ENCODE assay signal across 8 mouse cellular contexts in genomic region chr9:53973929-53974327, GRCm38 (mm10). TPM values are rescaled to one million over a fixed set of nuclear protein-coding genes. Genes with fewer than 3 reads are reported as not detected.
A peak's percentile ranks its signal among the peaks of the same experiment; 100 is the strongest.
DNase-seq lines count a peak whose midpoint lies in the region; ATAC-seq and TF ChIP-seq lines count a peak whose summit lies in the region.

No protein-coding gene starts in this region.

- peaks cover 32% of the 10 kb centered on the region for H3K27me3 ChIP-seq in kidney, embryonic 14.5 days (ENCODE audit: control insufficient read depth, insufficient read depth, low read length)
- H3K27me3 ChIP-seq in hindbrain, embryonic 13.5 days = no peaks in the 10 kb centered on the region
- peaks cover 20% of the 10 kb centered on the region for H3K27me3 ChIP-seq in midbrain, embryonic 12.5 days
- H3K27me3 ChIP-seq in liver, postnatal 0 days (ENCODE audit: insufficient read depth, low read length) = peaks cover 34% of the 10 kb centered on the region

- no peak overlapping the region for H3K9ac ChIP-seq in kidney, embryonic 14.5 days (ENCODE audit: low read depth, low read length)
- peak overlapping the region; percentile 93 for H3K9ac ChIP-seq in hindbrain, embryonic 13.5 days
- peak overlapping the region; percentile 70; the same call in 1 of the 2 replicates for H3K9ac ChIP-seq in midbrain, embryonic 12.5 days (replicated peaks)
- H3K9ac ChIP-seq in liver, postnatal 0 days (replicated peaks) = no peak overlapping the region

- no peak for TF ChIP-seq CTCF in liver, postnatal 0 days (IDR thresholded peaks at IDR 0.05; ENCODE audit: low read depth)

- no peak for ATAC-seq in kidney, embryonic 14.5 days (ENCODE audit: low FRiP score, low TSS enrichment)
- peak; percentile 22; the same call in 1 of the 2 replicates for ATAC-seq in hindbrain, embryonic 13.5 days (ENCODE audit: low FRiP score)
- ATAC-seq in midbrain, embryonic 12.5 days (ENCODE audit: low FRiP score, low read depth) = no peak
- no peak for ATAC-seq in liver, postnatal 0 days

- H3K36me3 ChIP-seq in kidney, embryonic 14.5 days (ENCODE audit: control insufficient read depth, insufficient read depth, low read length) = no peaks in the 10 kb centered on the region
- H3K36me3 ChIP-seq in hindbrain, embryonic 13.5 days = no peaks in the 10 kb centered on the region
- no peaks in the 10 kb centered on the region for H3K36me3 ChIP-seq in midbrain, embryonic 12.5 days
- H3K36me3 ChIP-seq in liver, postnatal 0 days (replicated peaks; ENCODE audit: insufficient read depth, low read length) = no peaks in the 10 kb centered on the region

- 0 out of 2 replicates have a peak, but pooled peaks cover 5% of the 10 kb centered on the region for H3K4me1 ChIP-seq in kidney, embryonic 14.5 days (ENCODE audit: control insufficient read depth, insufficient read depth, low read length)
- H3K4me1 ChIP-seq in hindbrain, embryonic 13.5 days (replicated peaks) = peaks cover 11% of the 10 kb centered on the region
- peaks cover 10% of the 10 kb centered on the region; the same call in 1 of the 2 replicates for H3K4me1 ChIP-seq in midbrain, embryonic 12.5 days
- no peaks in the 10 kb centered on the region for H3K4me1 ChIP-seq in liver, postnatal 0 days (ENCODE audit: insufficient read depth)

- peak overlapping the region; percentile 42; the same call in 1 of the 2 replicates for H3K4me3 ChIP-seq in kidney, embryonic 14.5 days (ENCODE audit: low read length)
- peak overlapping the region; percentile 78 for H3K4me3 ChIP-seq in hindbrain, embryonic 13.5 days
- peak overlapping the region; percentile 70 for H3K4me3 ChIP-seq in midbrain, embryonic 12.5 days
- no peak overlapping the region for H3K4me3 ChIP-seq in liver, postnatal 0 days (ENCODE audit: low read depth, low read length)

- no peak overlapping the region; the same call in 1 of the 2 replicates for H3K4me2 ChIP-seq in kidney, embryonic 14.5 days (replicated peaks; ENCODE audit: low read depth, low read length)
- H3K4me2 ChIP-seq in hindbrain, embryonic 13.5 days = peak overlapping the region; percentile 82
- H3K4me2 ChIP-seq in midbrain, embryonic 12.5 days (replicated peaks) = peak overlapping the region; percentile 80
- no peak overlapping the region for H3K4me2 ChIP-seq in liver, postnatal 0 days (ENCODE audit: low read depth, low read length)

- 16% methylated on average over 13 of the region's 13 CpGs for WGBS in kidney, embryonic 14.5 days
- 13% methylated on average over 13 of the region's 13 CpGs for WGBS in hindbrain, embryonic 13.5 days
- WGBS in midbrain, embryonic 12.5 days = 17% methylated on average over 13 of the region's 13 CpGs
- 23% methylated on average over 13 of the region's 13 CpGs for WGBS in liver, postnatal 0 days (ENCODE audit: insufficient replicate concordance)

- no peak for DNase-seq in kidney, postnatal 36 days
- peak; percentile 40 to 60 for DNase-seq in cerebellum, postnatal 10 days
- DNase-seq in B cell, adult 2 months = no peak
- no peak for DNase-seq in liver, postnatal 0 days
- no peak for DNase-seq in adrenal gland, adult 18-20 months (ENCODE audit: low spot score in 2 of 2)

- H3K27ac ChIP-seq in kidney, embryonic 14.5 days (ENCODE audit: low read depth, low read length) = no peak overlapping the region
- peak overlapping the region; percentile 93 for H3K27ac ChIP-seq in hindbrain, embryonic 13.5 days
- H3K27ac ChIP-seq in midbrain, embryonic 12.5 days (replicated peaks) = no peak overlapping the region
- H3K27ac ChIP-seq in liver, postnatal 0 days (ENCODE audit: low read depth) = no peak overlapping the region

- no peak for TF ChIP-seq EP300 in liver, postnatal 0 days (IDR thresholded peaks at IDR 0.05; ENCODE audit: low read depth)

- no peaks in the 10 kb centered on the region for H3K9me3 ChIP-seq in kidney, embryonic 14.5 days (ENCODE audit: control insufficient read depth, low read length)
- no peaks in the 10 kb centered on the region for H3K9me3 ChIP-seq in hindbrain, embryonic 13.5 days
- no peaks in the 10 kb centered on the region for H3K9me3 ChIP-seq in midbrain, embryonic 12.5 days
- no peaks in the 10 kb centered on the region for H3K9me3 ChIP-seq in liver, postnatal 0 days (ENCODE audit: low read length)

RNA-seq across cellular contexts. Expression of gene Elmod1, which starts 1.2 kb away (rescaled TPM):
- 0.24 and 0.41 TPM in 2 replicates for polyA plus RNA-seq in kidney, embryonic 14.5 days (2014; fragmentation: Nextera tagmentation; extraction: Ambion mirVana)
- 18.4 and 19.7 TPM in 2 replicates for polyA plus RNA-seq in hindbrain, embryonic 13.5 days (2015; fragmentation: Nextera tagmentation; extraction: Ambion mirVana)
- 4.5 and 4.9 TPM in 2 replicates for polyA plus RNA-seq in midbrain, embryonic 12.5 days (2016; fragmentation: Nextera tagmentation; extraction: Ambion mirVana)
- 0.06 and 0.13 TPM in 2 replicates for polyA plus RNA-seq in liver, postnatal 0 days (2015; fragmentation: Nextera tagmentation; extraction: Ambion mirVana)
- 1 to 10 TPM; 3.6 to 4.0 TPM for total RNA-seq in adrenal gland, adult 18-20 months (2021)

Comparison
In these comparisons a context has a peak if more than half of its experiments do, and no peak if none do; other contexts are left out.
1. H3K4me2 ChIP-seq: peak in hindbrain, embryonic 13.5 days (single experiment) and midbrain, embryonic 12.5 days (single experiment); none in kidney, embryonic 14.5 days (single experiment) and liver, postnatal 0 days (single experiment).
2. H3K9ac ChIP-seq: peak in hindbrain, embryonic 13.5 days (single experiment) and midbrain, embryonic 12.5 days (single experiment); none in kidney, embryonic 14.5 days (single experiment) and liver, postnatal 0 days (single experiment).
3. DNase-seq: peak in cerebellum, postnatal 10 days (2 of 2); none in kidney, postnatal 36 days (0 of 2), B cell, adult 2 months (0 of 2), liver, postnatal 0 days (single experiment) and adrenal gland, adult 18-20 months (0 of 2).